Mouse (Mus musculus) liver, adult 2 months (tissue): ENCODE data around the gene Atp6v1a. TPM values are rescaled to one million over a fixed set of nuclear protein-coding genes. Genes with fewer than 3 reads are reported as not detected.

ENCODE experiments used
- DNase-seq: peaks from one replicate; pipeline ENCODE4 v3.0.0-alpha.2; 2011; ENCODE audit warnings: low read depth, low spot score; ENCODE audit errors: extremely low read depth
- H3K27ac ChIP-seq: fragments of 200-500 bp; replicated peaks from 2 replicates; pipeline ENCODE4 v1.5.1; 2012; ENCODE audit warnings: low read depth, mild to moderate bottlenecking, control low read depth, inconsistent platforms, low read length; ENCODE audit not compliant: insufficient read depth
- H3K27me3 ChIP-seq: fragments of 200-500 bp; 2 replicates; pipeline ENCODE4 v1.6.1; 2012; ENCODE audit warnings: mild to moderate bottlenecking, moderate library complexity, low read length, inconsistent platforms; ENCODE audit not compliant: control insufficient read depth, insufficient read depth
- H3K36me3 ChIP-seq: fragments of 200-500 bp; 2 replicates; pipeline ENCODE4 v1.6.1; 2012; ENCODE audit warnings: low read length, inconsistent platforms; ENCODE audit not compliant: control insufficient read depth, insufficient read depth
- H3K4me1 ChIP-seq: fragments of 200-500 bp; 2 replicates; pipeline ENCODE4 v1.6.1; 2011; ENCODE audit warnings: low read length; ENCODE audit not compliant: control insufficient read depth, insufficient read depth
- H3K4me3 ChIP-seq: fragments of 200-500 bp; 2 replicates; pipeline ENCODE4 v1.5.1; 2011; ENCODE audit warnings: low read depth, mild to moderate bottlenecking, control low read depth, low read length, moderate library complexity; ENCODE audit not compliant: insufficient read depth
- H3K79me2 ChIP-seq: fragments of 200-500 bp; 2 replicates; pipeline ENCODE4 v1.6.1; 2012; ENCODE audit warnings: inconsistent platforms, mild to moderate bottlenecking, low read length, moderate library complexity; ENCODE audit not compliant: control insufficient read depth, insufficient read depth
- H3K9ac ChIP-seq: fragments of 200-500 bp; 2 replicates; pipeline ENCODE4 v1.6.1; 2012; ENCODE audit warnings: low read depth, mild to moderate bottlenecking, control low read depth, inconsistent platforms, low read length
- CTCF ChIP-seq: fragments of 200-500 bp; IDR thresholded peaks from 2 replicates; pipeline ENCODE4 v1.5.1; 2011; ENCODE audit warnings: low read depth, low read length, control low read depth
- POLR2A ChIP-seq: fragments of 200-500 bp; IDR thresholded peaks from 2 replicates; pipeline ENCODE4 v1.6.1; 2011; ENCODE audit warnings: low read length, control low read depth; ENCODE audit not compliant: insufficient read depth; ENCODE audit errors: extremely low read depth
- WGBS: fragments of 180-500 bp; shearing (Covaris S2); methylation state at CpG from one replicate; pipeline ENCODE4 v1.1.7; 2018; 5-methylcytosine and 5-hydroxymethylcytosine counted together
- polyA plus RNA-seq: library from polyadenylated mRNA; depleted of rRNA; stranded (reverse); fragments of >200 nt; gene quantifications from 2 replicates; pipeline ENCODE4 v1.2.3, GENCODE M21; 2012
- total RNA-seq: library from RNA; depleted of rRNA; stranded (reverse); fragments of >200 nt; gene quantifications from 2 replicates; pipeline ENCODE4 v1.2.3, GENCODE M21; 2014

Gene Atp6v1a
- total and polyA plus RNA-seq, 2 experiments = 11.9 to 39.2 TPM

DNA sequence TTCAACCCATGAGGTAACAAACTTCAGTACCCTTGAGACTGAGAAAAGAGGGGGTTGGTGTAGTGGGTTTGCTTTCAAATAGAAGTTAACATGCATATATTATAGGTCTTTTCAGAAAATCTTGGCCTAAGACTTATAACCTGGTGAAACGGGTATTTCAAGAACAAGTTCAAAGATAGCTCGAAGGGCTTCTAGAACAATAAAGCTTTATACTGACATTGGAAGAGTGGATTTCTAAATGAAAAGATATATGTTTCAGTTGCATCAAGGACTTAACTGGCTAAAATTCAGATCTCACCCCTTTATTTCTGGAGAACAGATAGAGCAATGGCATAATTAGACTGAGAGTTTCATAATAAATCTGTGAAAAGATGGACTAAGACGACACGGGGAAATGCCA lies 29.5 kb upstream of the Atp6v1a start:
- Histone ChIP-seq H3K4me3 (no peak overlapping the region), H3K9ac (no peak overlapping the region), H3K27ac (no peak overlapping the region), H3K36me3 (no peaks in the 10 kb centered on the region), H3K79me2 (peaks cover 6% of the 10 kb centered on the region; the same call in 1 of the 2 replicates), H3K4me1 (peaks cover 8% of the 10 kb centered on the region), H3K27me3 (no peaks in the 10 kb centered on the region)
- TF ChIP-seq CTCF (no peak), POLR2A (no peak)
- WGBS = 82% methylated on average over 4 of the region's 4 CpGs
- no peak for DNase-seq

DNA sequence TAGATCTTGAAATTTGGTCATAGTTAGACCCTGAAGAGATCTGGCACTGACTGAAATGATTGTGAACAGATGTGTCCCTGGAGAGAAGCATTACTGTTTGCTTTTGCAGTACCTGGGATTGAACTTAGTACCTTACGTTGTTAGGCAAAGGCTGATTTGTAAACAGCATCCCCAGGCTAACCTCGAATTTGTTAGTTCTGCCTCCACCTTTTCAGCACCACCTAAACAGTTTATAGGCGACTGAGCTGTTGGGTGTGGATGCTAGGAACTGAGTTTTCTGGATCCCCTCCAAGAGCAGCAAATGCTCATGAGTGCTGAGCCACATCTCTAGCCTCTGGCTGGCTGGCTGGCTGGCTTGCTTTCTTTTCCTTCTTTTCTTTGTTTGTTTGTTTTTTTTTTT lies 25.7 kb upstream of the Atp6v1a start:
- 11% methylated on average over 3 of the region's 3 CpGs for WGBS
- DNase-seq = peak; percentile 88
- H3K36me3 ChIP-seq = peaks cover 3% of the 10 kb centered on the region
- no peak overlapping the region for H3K9ac ChIP-seq
- no peaks in the 10 kb centered on the region for H3K27me3 ChIP-seq
- H3K4me1 ChIP-seq = peaks cover 5% of the 10 kb centered on the region; the same call in 1 of the 2 replicates
- H3K27ac ChIP-seq = no peak overlapping the region
- H3K79me2 ChIP-seq = no peaks in the 10 kb centered on the region
- no peak overlapping the region for H3K4me3 ChIP-seq
- TF ChIP-seq CTCF (no peak), POLR2A (no peak)

GRCm38 (mm10) chr16:44163831-44164230 lies 24.3 kb upstream of the Atp6v1a start:
- H3K27me3 ChIP-seq = no peaks in the 10 kb centered on the region
- H3K4me3 ChIP-seq = no peak overlapping the region
- peaks cover 15% of the 10 kb centered on the region for H3K36me3 ChIP-seq
- peaks cover 5% of the 10 kb centered on the region; the same call in 1 of the 2 replicates for H3K4me1 ChIP-seq
- no peak overlapping the region for H3K9ac ChIP-seq
- H3K79me2 ChIP-seq = no peaks in the 10 kb centered on the region
- H3K27ac ChIP-seq = no peak overlapping the region
- 93% methylated on average over 2 of the region's 2 CpGs for WGBS
- no peak for DNase-seq
- TF ChIP-seq POLR2A = no peak
- no peak for TF ChIP-seq CTCF

- DNase-seq = no peak
- WGBS = 85% methylated on average over 7 of the region's 7 CpGs
- no peaks in the 10 kb centered on the region for H3K27me3 ChIP-seq
Measured at GRCm38 (mm10) chr16:44159325-44159724, 19.8 kb upstream of the Atp6v1a start.

GRCm38 (mm10) chr16:44154497-44155057 lies 15.1 kb upstream of the Atp6v1a start:
- H3K4me1 ChIP-seq = peaks cover 2% of the 10 kb centered on the region
- DNase-seq = peak; percentile 81
- no peak overlapping the region for H3K4me3 ChIP-seq
- H3K27ac ChIP-seq = no peak overlapping the region
- no peak overlapping the region for H3K9ac ChIP-seq
- 32% methylated on average over 6 of the region's 6 CpGs for WGBS
- no peaks in the 10 kb centered on the region for H3K27me3 ChIP-seq
- TF ChIP-seq CTCF (no peak; the same call in 1 of the 2 replicates), POLR2A (no peak)
- peaks cover 2% of the 10 kb centered on the region; the same call in 1 of the 2 replicates for H3K79me2 ChIP-seq
- H3K36me3 ChIP-seq = peaks cover 19% of the 10 kb centered on the region

More at GRCm38 (mm10) chr16:44159325-44159724, 19.8 kb upstream of the Atp6v1a start:
- Histone ChIP-seq H3K4me3 (no peak overlapping the region), H3K4me1 (peaks cover 2% of the 10 kb centered on the region), H3K27ac (no peak overlapping the region), H3K79me2 (no peaks in the 10 kb centered on the region; the same call in 1 of the 2 replicates), H3K9ac (no peak overlapping the region), H3K36me3 (peaks cover 27% of the 10 kb centered on the region)
- no peak for TF ChIP-seq POLR2A
- TF ChIP-seq CTCF = no peak

GRCm38 (mm10) chr16:44149002-44149767 lies 9.7 kb upstream of the Atp6v1a start:
- 88% methylated on average over 1 of the region's 1 CpGs for WGBS
- no peak overlapping the region for H3K27ac ChIP-seq
- no peak for TF ChIP-seq CTCF
- TF ChIP-seq POLR2A = no peak
- DNase-seq = no peak
- H3K36me3 ChIP-seq = no peaks in the 10 kb centered on the region
- no peaks in the 10 kb centered on the region; the same call in 1 of the 2 replicates for H3K4me1 ChIP-seq
- H3K79me2 ChIP-seq = peaks cover 5% of the 10 kb centered on the region; the same call in 1 of the 2 replicates
- no peak overlapping the region for H3K4me3 ChIP-seq
- no peaks in the 10 kb centered on the region for H3K27me3 ChIP-seq
- no peak overlapping the region for H3K9ac ChIP-seq
